Mouse (Mus musculus) hindbrain, embryonic 11.5 days (tissue): ENCODE measurements around the gene Mtx1. TPM values are rescaled to one million over a fixed set of nuclear protein-coding genes. Genes with fewer than 3 reads are reported as not detected.

Experiments
- ATAC-seq: fragments of 200-750 bp; cut with Nextera tagmentation; 2 replicates; pipeline ENCODE4 v1.8.0; 2017; ENCODE audit warnings: mild to moderate bottlenecking, moderate TSS enrichment, moderate library complexity; ENCODE audit not compliant: low FRiP score
- DNase-seq: peaks from one replicate; pipeline ENCODE4 v3.0.0-alpha.2; 2015; ENCODE audit warnings: low spot score
- H3K27ac ChIP-seq: fragments of 300-500 bp; sonication (generic); 2 replicates; pipeline ENCODE4 v1.5.1; 2014; ENCODE audit warnings: mild to moderate bottlenecking, low read depth, low read length
- H3K27me3 ChIP-seq: fragments of 300-500 bp; sonication (generic); 2 replicates; pipeline ENCODE4 v1.6.1; 2014; ENCODE audit warnings: mild to moderate bottlenecking, low read length, moderate library complexity, mixed read lengths; ENCODE audit not compliant: control insufficient read depth, insufficient read depth
- H3K36me3 ChIP-seq: fragments of 300-500 bp; sonication (generic); 2 replicates; pipeline ENCODE4 v1.6.1; 2014; ENCODE audit warnings: mild to moderate bottlenecking, low read length, moderate library complexity, mixed read lengths; ENCODE audit not compliant: control insufficient read depth, insufficient read depth
- H3K4me1 ChIP-seq: fragments of 300-500 bp; sonication (generic); replicated peaks from 2 replicates; pipeline ENCODE4 v1.6.1; 2014; ENCODE audit warnings: low read length, mixed read lengths; ENCODE audit not compliant: control insufficient read depth, insufficient read depth
- H3K4me2 ChIP-seq: fragments of 300-500 bp; sonication (generic); replicated peaks from 2 replicates; pipeline ENCODE4 v1.6.1; 2014; ENCODE audit warnings: mild to moderate bottlenecking, low read depth, low read length
- H3K4me3 ChIP-seq: fragments of 300-500 bp; sonication (generic); 2 replicates; pipeline ENCODE4 v1.5.1; 2014; ENCODE audit warnings: low read depth, low read length
- H3K9ac ChIP-seq: fragments of 300-500 bp; sonication (generic); 2 replicates; pipeline ENCODE4 v1.6.1; 2014; ENCODE audit warnings: low read depth, low read length
- H3K9me3 ChIP-seq: fragments of 300-500 bp; sonication (generic); 2 replicates; pipeline ENCODE4 v1.6.1; 2016; ENCODE audit warnings: low read length; ENCODE audit not compliant: control insufficient read depth
- WGBS: fragments of 180-500 bp; shearing (Covaris S2); extraction: QIAGEN DNeasy Blood & Tissue Kit; methylation state at CpG from one replicate; pipeline ENCODE4 v1.1.7; 2014; 5-methylcytosine and 5-hydroxymethylcytosine counted together
- polyA plus RNA-seq: library from polyadenylated mRNA; unstranded; fragments of >200 nt; fragmentation: Nextera tagmentation; extraction: Ambion mirVana; gene quantifications from 2 replicates; pipeline ENCODE4 v1.2.1, GENCODE M21; 2014

The Mtx1 gene
- polyA plus RNA-seq, 1 experiment from 2014 or later, result 180 TPM

DNA sequence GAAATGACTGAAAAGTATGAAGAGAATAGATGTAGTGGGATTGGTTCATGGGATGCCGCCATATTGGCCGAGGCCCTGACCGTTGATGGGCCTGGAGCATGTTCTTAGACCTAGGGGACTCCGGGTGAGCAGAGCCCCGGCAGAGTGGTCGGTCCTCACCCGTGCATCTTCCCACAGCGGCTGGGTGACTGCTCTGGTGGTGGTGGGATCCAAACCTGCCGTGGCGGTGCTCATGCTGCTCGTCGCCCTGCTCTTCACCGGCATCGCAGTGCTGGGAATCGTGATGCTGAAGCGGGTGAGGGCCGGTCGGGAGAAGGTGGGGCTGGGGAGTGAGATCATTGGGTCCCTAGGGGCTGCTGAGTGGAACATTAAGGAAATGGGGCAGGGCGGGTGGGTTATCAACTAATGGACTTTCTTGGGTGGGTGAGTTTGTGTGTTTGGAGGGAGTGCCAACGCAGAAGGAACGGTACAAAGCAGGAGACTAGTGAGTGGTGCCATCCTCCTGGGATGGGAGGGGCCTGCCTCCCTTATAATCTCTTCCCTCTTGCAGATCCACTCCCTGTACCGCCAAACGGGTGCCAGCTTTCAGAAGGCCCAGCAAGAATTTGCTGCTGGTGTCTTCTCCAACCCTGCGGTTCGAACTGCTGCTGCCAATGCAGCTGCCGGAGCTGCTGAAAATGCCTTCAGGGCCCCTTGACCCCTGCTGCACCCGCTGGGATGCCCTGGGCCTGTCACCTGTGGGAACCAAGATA lies 45.0 kb downstream of the Mtx1 start:
- WGBS, result 95% methylated on average over 27 of the region's 27 CpGs
- DNase-seq (no peak), ATAC-seq (no peak)
- Histone ChIP-seq H3K4me3 (no peak overlapping the region), H3K9ac (no peak overlapping the region), H3K4me1 (peaks cover 17% of the 10 kb centered on the region), H3K36me3 (peaks cover 12% of the 10 kb centered on the region; the same call in 1 of the 2 replicates), H3K27me3 (no peaks in the 10 kb centered on the region), H3K9me3 (no peaks in the 10 kb centered on the region), H3K4me2 (no peak overlapping the region), H3K27ac (no peak overlapping the region)

- WGBS, result 89% methylated on average over 11 of the region's 11 CpGs
- no peak overlapping the region for H3K27ac ChIP-seq
- 0 out of 2 replicates have a peak overlapping the region, but pooled peaks have one; percentile 86 for H3K4me2 ChIP-seq
- no peaks in the 10 kb centered on the region for H3K27me3 ChIP-seq
- peaks cover 24% of the 10 kb centered on the region; the same call in 1 of the 2 replicates for H3K36me3 ChIP-seq
- H3K4me3 ChIP-seq, result no peak overlapping the region; the same call in 1 of the 2 replicates
- DNase-seq (no peak), ATAC-seq (no peak)
- peaks cover 16% of the 10 kb centered on the region for H3K4me1 ChIP-seq
- no peaks in the 10 kb centered on the region for H3K9me3 ChIP-seq
- no peak overlapping the region for H3K9ac ChIP-seq
These were observed 47.8 kb downstream of the Mtx1 start for GRCm38 (mm10) chr3:89179056-89179455.

- Histone ChIP-seq H3K4me2 (peak overlapping the region; percentile 86), H3K9me3 (no peaks in the 10 kb centered on the region), H3K36me3 (peaks cover 34% of the 10 kb centered on the region), H3K9ac (peak overlapping the region; percentile 84), H3K4me3 (peak overlapping the region; percentile 82), H3K27me3 (no peaks in the 10 kb centered on the region), H3K27ac (peak overlapping the region; percentile 62), H3K4me1 (peaks cover 8% of the 10 kb centered on the region; the same call in 1 of the 2 replicates)
- WGBS, result 8% methylated on average over 6 of the region's 6 CpGs
- DNase-seq (no peak), ATAC-seq (no peak)
These were observed 48.8 kb downstream of the Mtx1 start for GRCm38 (mm10) chr3:89178107-89178385.

- H3K4me1 ChIP-seq, result peaks cover 8% of the 10 kb centered on the region; the same call in 1 of the 2 replicates
- H3K4me2 ChIP-seq, result peak within 1 kb of the TSS; percentile 86
- H3K9ac ChIP-seq, result peak within 1 kb of the TSS; percentile 84
- peak within 1 kb of the TSS; percentile 82 for H3K4me3 ChIP-seq
- WGBS, result under 1% methylated on average over 43 of the region's 43 CpGs
- peak within 1 kb of the TSS; percentile 62 for H3K27ac ChIP-seq
- H3K9me3 ChIP-seq, result no peaks in the 10 kb centered on the region
- peak; percentile 94 for ATAC-seq
- DNase-seq, result peak; percentile 95
- peaks cover 34% of the 10 kb centered on the region for H3K36me3 ChIP-seq
- H3K27me3 ChIP-seq, result no peaks in the 10 kb centered on the region
These were observed 49.4 kb downstream of the Mtx1 start, which contains the start of gene Scamp3 for GRCm38 (mm10) chr3:89177242-89178106. Gene Scamp3, plus strand, starts transcription at chr3:89177473.

- no peak overlapping the region for H3K4me3 ChIP-seq
- H3K9me3 ChIP-seq, result no peaks in the 10 kb centered on the region
- no peaks in the 10 kb centered on the region for H3K27me3 ChIP-seq
- peaks cover 32% of the 10 kb centered on the region for H3K36me3 ChIP-seq
- H3K27ac ChIP-seq, result no peak overlapping the region
- no peak overlapping the region for H3K4me2 ChIP-seq
- no peak overlapping the region for H3K9ac ChIP-seq
- H3K4me1 ChIP-seq, result peaks cover 6% of the 10 kb centered on the region; the same call in 1 of the 2 replicates
- 89% methylated on average over 7 of the region's 7 CpGs for WGBS
- ATAC-seq, result peak; percentile 13; the same call in 1 of the 2 replicates
- no peak for DNase-seq
These were observed 50.5 kb downstream of the Mtx1 start for GRCm38 (mm10) chr3:89176421-89176820.

DNA sequence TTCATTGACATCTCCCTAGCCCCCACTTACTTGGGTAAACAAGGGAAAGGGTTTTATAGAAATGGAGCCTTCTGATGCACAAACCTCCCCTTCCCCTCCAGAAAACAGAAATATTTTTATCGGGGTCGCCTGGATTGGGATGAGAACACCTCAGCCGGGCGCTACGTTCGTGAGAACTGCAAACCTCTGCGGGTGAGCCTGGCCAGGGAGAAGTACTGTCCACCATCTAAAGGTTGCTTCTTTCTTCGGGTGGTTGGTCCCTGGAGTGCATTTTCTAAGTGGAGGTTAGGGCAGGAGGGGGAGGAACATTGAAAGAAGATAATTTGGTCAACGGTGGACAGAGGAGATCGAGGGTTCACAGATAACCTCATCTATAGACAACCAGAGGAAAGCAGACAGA lies 51.3 kb downstream of the Mtx1 start:
- H3K27me3 ChIP-seq, result no peaks in the 10 kb centered on the region
- no peak overlapping the region for H3K4me3 ChIP-seq
- ATAC-seq, result no peak
- no peak for DNase-seq
- no peaks in the 10 kb centered on the region for H3K9me3 ChIP-seq
- 96% methylated on average over 10 of the region's 10 CpGs for WGBS
- H3K4me2 ChIP-seq, result no peak overlapping the region
- no peak overlapping the region for H3K9ac ChIP-seq
- H3K27ac ChIP-seq, result no peak overlapping the region
- H3K4me1 ChIP-seq, result peaks cover 6% of the 10 kb centered on the region; the same call in 1 of the 2 replicates
- peaks cover 31% of the 10 kb centered on the region for H3K36me3 ChIP-seq

DNA sequence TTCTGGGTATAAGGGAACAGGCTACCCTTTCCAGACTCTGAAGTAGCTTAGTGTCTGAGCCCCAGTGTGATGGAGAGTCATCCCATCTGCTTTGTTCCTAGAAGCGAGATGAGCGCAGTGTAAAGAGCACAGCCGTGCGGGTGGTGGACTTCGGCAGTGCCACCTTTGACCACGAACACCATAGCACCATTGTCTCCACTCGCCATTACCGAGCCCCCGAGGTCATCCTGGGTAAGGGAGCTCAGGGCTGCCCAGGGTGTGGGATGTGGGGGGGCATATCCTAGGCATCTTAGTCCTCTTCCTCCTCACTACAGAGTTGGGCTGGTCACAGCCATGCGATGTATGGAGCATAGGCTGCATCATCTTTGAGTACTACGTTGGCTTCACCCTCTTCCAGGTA lies 52.0 kb downstream of the Mtx1 start:
- no peak for DNase-seq
- Histone ChIP-seq H3K9me3 (no peaks in the 10 kb centered on the region), H3K9ac (no peak overlapping the region), H3K4me2 (no peak overlapping the region), H3K4me3 (no peak overlapping the region), H3K36me3 (peaks cover 35% of the 10 kb centered on the region), H3K27ac (no peak overlapping the region), H3K4me1 (peaks cover 6% of the 10 kb centered on the region; the same call in 1 of the 2 replicates), H3K27me3 (no peaks in the 10 kb centered on the region)
- ATAC-seq, result no peak
- WGBS, result 94% methylated on average over 11 of the region's 11 CpGs

DNA sequence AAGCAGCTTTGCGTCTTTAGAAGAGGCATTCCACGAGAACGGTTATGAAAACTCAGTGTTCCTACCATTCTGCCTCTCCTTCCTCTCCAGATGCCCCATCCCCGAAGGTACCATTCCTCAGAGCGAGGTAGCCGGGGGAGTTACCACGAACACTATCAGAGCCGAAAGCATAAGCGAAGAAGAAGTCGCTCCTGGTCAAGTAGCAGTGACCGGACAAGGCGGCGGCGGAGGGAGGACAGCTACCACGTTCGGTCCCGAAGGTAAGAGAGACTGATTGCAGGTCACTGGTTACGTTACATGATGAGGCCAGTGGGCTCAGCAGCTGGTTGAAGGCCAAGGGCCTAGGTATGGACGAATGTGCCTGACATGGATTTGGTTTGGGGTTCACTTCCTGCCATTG lies 59.9 kb downstream of the Mtx1 start:
- Histone ChIP-seq H3K36me3 (peaks cover 18% of the 10 kb centered on the region), H3K27ac (no peak overlapping the region), H3K4me3 (no peak overlapping the region)

More for the DNA sequence above, 59.9 kb downstream of the Mtx1 start:
- DNase-seq, result no peak
- H3K9ac ChIP-seq, result no peak overlapping the region
- WGBS, result 95% methylated on average over 19 of the region's 19 CpGs
- no peak overlapping the region for H3K4me2 ChIP-seq
- H3K27me3 ChIP-seq, result no peaks in the 10 kb centered on the region
- peaks cover 2% of the 10 kb centered on the region; the same call in 1 of the 2 replicates for H3K4me1 ChIP-seq
- ATAC-seq, result no peak
- H3K9me3 ChIP-seq, result no peaks in the 10 kb centered on the region
